Mouse (Mus musculus) heart, embryonic 16.5 days (tissue): ENCODE measurements at regions not wholly inside any gene's neighbourhood (a gene's known extent, or its start where the extent isn't known, plus 50 kb on each side); places are given as distances from the start of the nearest gene placed in this dataset.

ENCODE experiments used
- ATAC-seq: fragments of 200-750 bp; cut with Nextera tagmentation; replicated peaks from 2 replicates; pipeline ENCODE4 v1.8.0; 2017; ENCODE audit warnings: moderate number of reproducible peaks; ENCODE audit not compliant: insufficient read depth, low FRiP score; ENCODE audit errors: extremely low read depth
- H3K27ac ChIP-seq: fragments of 300-500 bp; sonication (generic); 2 replicates; pipeline ENCODE4 v1.5.1; 2014; ENCODE audit warnings: mild to moderate bottlenecking, low read length, control low read depth, moderate library complexity
- H3K27me3 ChIP-seq: fragments of 300-500 bp; sonication (generic); 2 replicates; pipeline ENCODE4 v1.6.1; 2014; ENCODE audit warnings: low read length, mixed read lengths; ENCODE audit not compliant: control insufficient read depth, insufficient read depth
- H3K36me3 ChIP-seq: fragments of 300-500 bp; sonication (generic); 2 replicates; pipeline ENCODE4 v1.6.1; 2014; ENCODE audit not compliant: control insufficient read depth, insufficient read depth
- H3K4me1 ChIP-seq: fragments of 300-500 bp; sonication (generic); 2 replicates; pipeline ENCODE4 v1.6.1; 2014; ENCODE audit warnings: low read length, mixed read lengths; ENCODE audit not compliant: control insufficient read depth, insufficient read depth
- H3K4me2 ChIP-seq: fragments of 300-500 bp; sonication (generic); 2 replicates; pipeline ENCODE4 v1.6.1; 2014; ENCODE audit warnings: low read depth, mild to moderate bottlenecking, control low read depth, low read length
- H3K4me3 ChIP-seq: fragments of 300-500 bp; sonication (generic); 2 replicates; pipeline ENCODE4 v1.5.1; 2014; ENCODE audit warnings: mild to moderate bottlenecking, control low read depth, low read length
- H3K9ac ChIP-seq: fragments of 300-500 bp; sonication (generic); 2 replicates; pipeline ENCODE4 v1.6.1; 2014; ENCODE audit warnings: low read length, control low read depth
- H3K9me3 ChIP-seq: fragments of 300-500 bp; sonication (generic); replicated peaks from 2 replicates; pipeline ENCODE4 v1.6.1; 2016; ENCODE audit warnings: low read length; ENCODE audit not compliant: control insufficient read depth
- WGBS: fragments of 180-500 bp; shearing (Covaris S2); extraction: QIAGEN DNeasy Blood & Tissue Kit; methylation state at CpG from one replicate; pipeline ENCODE4 v1.1.7; 2014; 5-methylcytosine and 5-hydroxymethylcytosine counted together

DNA sequence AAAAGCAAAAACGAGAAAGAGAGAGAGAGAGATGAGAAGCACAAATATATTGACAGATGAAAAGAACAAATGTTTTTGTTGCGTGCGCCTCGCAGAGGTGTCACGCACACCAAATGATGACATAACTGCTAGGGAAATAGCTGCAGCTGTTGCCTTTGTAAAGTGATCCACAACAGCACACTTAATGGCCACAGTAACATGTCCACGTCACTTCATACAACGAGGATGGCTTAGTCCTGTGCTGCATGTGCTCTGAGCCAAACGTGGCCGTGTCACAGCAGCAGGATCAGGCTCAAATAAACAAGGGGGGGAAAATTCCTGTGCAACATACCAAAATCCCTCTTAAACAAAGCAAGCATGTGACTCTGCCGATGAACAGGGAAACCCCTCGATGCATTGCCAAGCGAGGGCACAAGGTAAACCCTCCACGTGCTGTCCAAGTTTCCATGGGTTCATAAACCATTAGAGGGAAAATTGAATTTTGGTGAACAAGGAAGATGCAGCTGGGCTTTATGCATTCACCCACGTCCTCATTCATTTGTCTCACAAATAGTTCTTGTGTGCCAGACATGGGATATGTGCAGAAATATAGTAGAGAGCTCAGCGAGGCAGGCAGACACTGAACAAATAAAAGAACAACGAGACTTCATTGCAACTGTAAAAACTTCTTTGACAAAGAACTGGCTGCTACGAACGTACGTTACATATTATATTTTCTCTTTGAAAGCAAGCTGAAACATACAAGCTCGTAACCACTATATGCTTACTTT lies 223.0 kb upstream of the Pard3b start:
- H3K9ac ChIP-seq, result no peak overlapping the region
- H3K27ac ChIP-seq, result no peak overlapping the region
- ATAC-seq, result no peak
- H3K36me3 ChIP-seq, result no peaks in the 10 kb centered on the region
- no peak overlapping the region for H3K4me3 ChIP-seq
- H3K4me1 ChIP-seq, result no peaks in the 10 kb centered on the region
- 72% methylated on average over 20 of the region's 20 CpGs for WGBS
- no peaks in the 10 kb centered on the region for H3K27me3 ChIP-seq
- no peaks in the 10 kb centered on the region for H3K9me3 ChIP-seq
- H3K4me2 ChIP-seq, result no peak overlapping the region

DNA sequence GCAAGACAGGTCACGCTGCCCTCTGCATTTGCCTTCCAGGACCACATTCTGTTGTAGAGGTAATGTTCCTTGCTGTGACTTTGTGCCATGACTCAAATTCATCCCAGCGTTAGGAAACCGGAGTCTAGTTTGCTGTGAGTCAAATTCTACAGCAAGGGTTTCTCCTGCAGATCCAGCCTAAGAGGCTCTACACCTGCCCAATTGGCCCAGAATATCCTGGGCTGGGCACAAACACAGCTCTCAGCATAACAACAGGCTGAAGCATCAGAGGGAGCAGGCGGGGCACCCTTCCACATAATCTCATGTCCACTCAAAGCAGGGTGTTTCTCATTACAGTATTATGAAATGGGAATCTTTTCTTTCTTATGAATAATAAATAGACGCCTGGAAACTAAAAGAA lies 220.2 kb upstream of the Pard3b start:
- Histone ChIP-seq H3K9ac (no peak overlapping the region), H3K4me3 (no peak overlapping the region), H3K27ac (no peak overlapping the region), H3K27me3 (no peaks in the 10 kb centered on the region), H3K4me2 (no peak overlapping the region), H3K9me3 (no peaks in the 10 kb centered on the region), H3K4me1 (no peaks in the 10 kb centered on the region), H3K36me3 (no peaks in the 10 kb centered on the region)
- 70% methylated on average over 5 of the region's 5 CpGs for WGBS
- no peak for ATAC-seq

DNA sequence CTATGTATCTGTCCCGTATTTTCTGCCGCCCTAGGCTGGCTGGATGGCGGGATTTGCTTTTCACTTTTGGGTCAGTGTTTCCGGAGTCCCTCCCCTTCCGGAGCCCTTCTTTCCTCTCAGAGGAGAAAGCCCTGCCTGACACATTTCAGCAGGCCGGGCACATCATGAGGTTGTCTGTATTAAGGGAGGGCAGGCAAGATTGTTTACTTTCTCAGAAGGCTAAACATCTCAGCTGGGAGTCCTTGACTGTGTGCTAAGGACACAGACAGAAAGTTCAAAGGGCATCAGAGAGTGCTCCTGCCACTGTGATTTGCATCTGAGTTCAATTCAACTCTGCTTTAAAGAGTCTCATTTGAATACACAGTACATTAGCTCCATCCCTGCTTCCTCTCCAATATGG lies 218.8 kb upstream of the Pard3b start:
- Histone ChIP-seq H3K36me3 (no peaks in the 10 kb centered on the region), H3K27ac (no peak overlapping the region), H3K27me3 (no peaks in the 10 kb centered on the region), H3K4me2 (no peak overlapping the region), H3K9me3 (no peaks in the 10 kb centered on the region), H3K4me1 (no peaks in the 10 kb centered on the region), H3K9ac (no peak overlapping the region), H3K4me3 (no peak overlapping the region)
- WGBS, result 51% methylated on average over 6 of the region's 6 CpGs
- no peak for ATAC-seq

DNA sequence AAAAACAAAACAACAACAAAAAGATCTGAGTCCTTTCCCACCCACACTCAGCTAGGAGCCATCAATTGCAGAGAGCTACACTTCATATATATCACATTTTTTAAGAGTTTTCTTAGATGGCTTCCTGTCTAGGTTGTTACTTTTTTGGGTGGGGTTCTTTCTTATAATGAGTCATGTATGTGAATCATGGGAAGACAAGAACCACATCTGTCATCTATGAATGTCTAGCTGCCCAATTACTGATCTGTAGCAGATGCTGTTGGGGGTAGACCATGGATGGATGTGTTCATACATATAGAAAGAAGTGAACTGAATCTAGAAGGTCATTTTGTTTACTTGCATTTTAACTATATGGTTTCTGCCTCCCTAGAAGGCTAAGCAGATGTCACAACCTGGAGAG lies 215.4 kb upstream of the Pard3b start:
- no peak for ATAC-seq
- no peak overlapping the region for H3K4me3 ChIP-seq

DNA sequence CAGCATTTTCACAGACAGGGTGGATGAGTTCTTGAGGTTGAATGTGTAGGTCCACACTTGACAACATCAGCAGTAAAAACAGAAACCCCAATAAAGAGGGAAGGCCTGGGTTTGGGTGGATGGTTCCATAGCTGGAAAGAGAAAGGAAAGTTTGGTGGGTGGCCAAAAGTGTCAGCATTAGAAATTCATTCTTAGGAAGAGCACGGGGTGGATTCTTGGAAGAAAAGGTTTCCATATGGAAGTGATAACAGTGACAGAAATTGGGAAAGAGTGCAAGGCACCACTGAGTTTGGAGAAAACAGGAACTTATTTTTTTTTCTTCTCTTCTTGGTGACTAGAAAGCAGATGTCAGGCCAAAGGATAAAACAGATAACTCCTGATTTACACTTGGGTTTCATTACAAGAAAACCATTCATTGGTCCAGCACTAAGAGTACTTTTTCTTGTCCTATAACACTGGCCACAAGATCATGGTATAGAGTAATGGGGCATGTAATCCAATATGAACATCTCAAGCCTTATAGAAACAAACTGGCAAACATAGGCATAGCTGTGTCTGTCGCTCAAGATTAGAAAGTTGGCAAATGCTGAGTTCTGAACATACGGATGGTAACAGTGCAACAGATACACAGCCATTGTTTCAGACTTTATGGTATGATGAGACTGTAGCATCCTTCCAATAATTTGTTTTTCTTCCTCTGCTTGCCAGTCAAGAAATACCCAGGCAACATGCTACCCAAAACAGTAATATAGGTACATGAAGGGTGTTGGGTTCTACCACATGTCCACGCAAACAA lies 209.7 kb upstream of the Pard3b start:
- no peaks in the 10 kb centered on the region for H3K4me1 ChIP-seq
- no peak overlapping the region for H3K9ac ChIP-seq
- H3K4me2 ChIP-seq, result no peak overlapping the region
- H3K4me3 ChIP-seq, result no peak overlapping the region
- H3K36me3 ChIP-seq, result no peaks in the 10 kb centered on the region
- ATAC-seq, result no peak
- no peaks in the 10 kb centered on the region for H3K9me3 ChIP-seq
- 81% methylated on average over 4 of the region's 4 CpGs for WGBS
- no peak overlapping the region for H3K27ac ChIP-seq
- no peaks in the 10 kb centered on the region for H3K27me3 ChIP-seq

More for the DNA sequence above, 215.4 kb upstream of the Pard3b start:
- Histone ChIP-seq H3K36me3 (no peaks in the 10 kb centered on the region), H3K4me2 (no peak overlapping the region), H3K4me1 (no peaks in the 10 kb centered on the region), H3K9me3 (no peaks in the 10 kb centered on the region), H3K27ac (no peak overlapping the region), H3K9ac (no peak overlapping the region), H3K27me3 (no peaks in the 10 kb centered on the region)

DNA sequence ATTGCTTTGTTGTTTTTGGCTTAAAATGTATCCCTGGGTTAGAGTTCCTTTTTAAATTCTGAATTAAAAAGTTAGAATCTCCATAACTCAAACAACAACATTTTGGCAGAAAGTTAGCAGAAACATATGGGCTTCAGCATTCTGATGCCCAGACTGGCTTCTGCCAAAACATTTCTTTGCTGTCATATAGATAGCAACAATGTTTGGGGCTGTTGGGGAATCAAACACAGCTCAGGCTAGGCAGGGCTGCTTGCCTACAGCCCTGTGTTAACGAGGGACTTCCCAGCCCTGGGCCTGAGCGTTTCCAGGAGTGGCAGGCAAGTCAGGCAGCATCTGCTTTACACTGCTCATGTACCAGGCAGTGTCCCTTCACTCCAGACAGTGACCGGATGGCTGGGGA lies 201.0 kb upstream of the Pard3b start:
- H3K36me3 ChIP-seq, result no peaks in the 10 kb centered on the region
- no peaks in the 10 kb centered on the region for H3K9me3 ChIP-seq
- 51% methylated on average over 3 of the region's 3 CpGs for WGBS
- no peak overlapping the region for H3K27ac ChIP-seq
- no peak for ATAC-seq
- no peak overlapping the region for H3K9ac ChIP-seq
- no peak overlapping the region for H3K4me2 ChIP-seq
- H3K4me1 ChIP-seq, result no peaks in the 10 kb centered on the region
- H3K4me3 ChIP-seq, result no peak overlapping the region
- no peaks in the 10 kb centered on the region for H3K27me3 ChIP-seq

DNA sequence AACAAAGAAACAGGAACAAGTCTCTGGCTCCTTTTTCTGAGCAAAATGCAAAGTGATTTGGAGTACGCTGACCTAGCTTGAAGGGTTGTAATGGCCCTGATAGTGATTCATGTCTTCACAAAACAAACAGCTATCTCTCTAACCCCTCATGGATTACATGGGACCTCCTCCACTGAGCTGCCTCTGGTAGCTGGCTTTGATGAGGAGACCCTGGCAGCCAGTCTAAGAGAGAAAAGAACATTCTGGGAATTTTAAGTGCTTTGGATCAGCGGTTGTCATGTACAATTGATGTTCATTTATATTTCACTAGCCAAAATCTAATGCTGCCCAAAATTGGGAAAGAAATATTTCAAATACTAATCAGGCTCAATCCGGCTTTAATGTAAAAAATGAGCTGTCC lies 177.2 kb upstream of the Pard3b start:
- 77% methylated on average over 3 of the region's 3 CpGs for WGBS
- Histone ChIP-seq H3K9ac (no peak overlapping the region), H3K36me3 (no peaks in the 10 kb centered on the region), H3K4me1 (no peaks in the 10 kb centered on the region), H3K27ac (no peak overlapping the region), H3K9me3 (no peaks in the 10 kb centered on the region), H3K4me3 (no peak overlapping the region), H3K27me3 (no peaks in the 10 kb centered on the region), H3K4me2 (no peak overlapping the region)
- no peak for ATAC-seq

DNA sequence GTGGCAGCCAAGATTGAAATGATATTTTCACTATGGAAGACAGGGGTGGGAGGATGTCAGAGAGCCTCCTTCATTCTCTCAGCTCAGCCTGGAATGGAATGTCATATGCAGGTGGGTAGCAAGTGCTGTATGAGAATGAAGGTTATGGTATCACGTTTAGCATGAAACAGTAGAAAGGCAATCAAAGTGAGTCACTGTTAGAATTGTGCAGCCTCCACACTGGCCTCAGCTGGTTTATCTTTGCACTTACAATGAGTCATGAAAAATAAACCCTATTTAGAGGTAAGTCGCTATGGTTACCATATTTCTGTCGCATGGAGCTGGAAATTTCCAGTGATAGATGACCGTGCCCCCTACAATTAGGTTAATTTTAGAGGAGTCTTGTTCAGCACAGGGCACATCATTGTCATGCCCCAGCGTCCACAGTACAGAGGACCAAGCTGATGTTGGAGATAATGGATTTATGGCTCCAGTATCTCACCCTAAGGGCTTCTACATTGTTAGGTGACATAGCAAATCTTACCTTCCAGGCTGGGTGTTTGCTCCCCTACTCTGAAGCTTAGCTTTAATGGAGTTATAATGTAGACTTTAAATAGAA lies 167.9 kb upstream of the Pard3b start:
- ATAC-seq, result no peak
- Histone ChIP-seq H3K9ac (no peak overlapping the region), H3K27me3 (no peaks in the 10 kb centered on the region), H3K9me3 (no peaks in the 10 kb centered on the region), H3K4me3 (no peak overlapping the region), H3K4me1 (no peaks in the 10 kb centered on the region), H3K4me2 (no peak overlapping the region), H3K27ac (no peak overlapping the region), H3K36me3 (no peaks in the 10 kb centered on the region)
- WGBS, result 72% methylated on average over 5 of the region's 5 CpGs
